Mouse (Mus musculus) layer of hippocampus, adult 8-10 months (tissue): Measurements from ENCODE around the gene Fgd4. TPM values are rescaled to one million over a fixed set of nuclear protein-coding genes. Genes with fewer than 3 reads are reported as not detected.
A peak's percentile ranks its signal among the peaks of the same experiment; 100 is the strongest.

Experiments used
- DNase-seq, 2 experiments: peaks; one replicate each; pipeline ENCODE4 v3.0.0; 2022; ENCODE audit warnings: low spot score in 2 of 2
- total RNA-seq, 4 experiments: library from RNA; stranded (reverse); gene quantifications; 2 replicates each; pipeline ENCODE4 v1.2.4; 2022

The Fgd4 gene
- 10 to 100 TPM; 40.3 to 50.2 (median 46.9) TPM for total RNA-seq

- no peak for DNase-seq
These were observed at the start of gene Fgd4 for GRCm38 (mm10) chr16:16600461-16600860. Fgd4 (minus strand) TSS chr16:16600549.

DNA sequence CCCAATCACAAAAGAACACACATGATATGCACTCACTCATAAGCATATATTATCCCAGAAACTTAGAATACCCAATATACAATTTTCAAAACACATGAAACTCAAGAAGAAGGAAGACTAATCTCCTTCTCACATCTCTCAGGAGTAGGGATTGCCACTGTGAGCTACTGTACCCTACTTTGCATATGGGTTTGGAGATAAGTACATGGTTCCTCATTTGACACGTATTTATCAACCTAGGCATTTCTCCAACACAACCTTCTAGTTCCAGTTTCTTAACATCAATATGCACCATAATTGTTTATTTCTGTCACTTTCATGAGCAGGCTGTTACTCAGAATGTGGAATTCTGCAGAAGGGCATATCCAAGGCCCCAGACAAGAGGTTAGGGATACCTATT is 44.8 kb upstream of the Fgd4 start:
- no peak for DNase-seq

DNA sequence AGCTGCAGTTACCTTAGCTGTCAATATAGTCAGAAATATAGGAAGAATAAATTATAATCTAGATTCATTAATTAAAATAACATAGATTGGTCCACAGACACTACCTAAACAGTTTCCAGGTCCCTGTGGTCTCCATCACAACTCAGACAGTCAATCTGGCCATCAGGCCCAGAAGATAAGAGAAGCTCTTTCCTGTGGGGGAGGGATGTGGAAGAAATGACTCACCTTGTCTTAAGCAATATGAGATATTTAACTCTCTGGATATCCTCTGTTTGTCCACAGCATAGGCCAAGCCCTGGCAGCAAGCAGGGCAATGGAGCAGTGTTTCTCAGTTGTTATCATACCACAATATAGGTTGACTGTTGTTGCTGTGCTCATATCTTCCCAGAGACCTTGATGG is 33.4 kb upstream of the Fgd4 start:
- DNase-seq, result no peak

DNA sequence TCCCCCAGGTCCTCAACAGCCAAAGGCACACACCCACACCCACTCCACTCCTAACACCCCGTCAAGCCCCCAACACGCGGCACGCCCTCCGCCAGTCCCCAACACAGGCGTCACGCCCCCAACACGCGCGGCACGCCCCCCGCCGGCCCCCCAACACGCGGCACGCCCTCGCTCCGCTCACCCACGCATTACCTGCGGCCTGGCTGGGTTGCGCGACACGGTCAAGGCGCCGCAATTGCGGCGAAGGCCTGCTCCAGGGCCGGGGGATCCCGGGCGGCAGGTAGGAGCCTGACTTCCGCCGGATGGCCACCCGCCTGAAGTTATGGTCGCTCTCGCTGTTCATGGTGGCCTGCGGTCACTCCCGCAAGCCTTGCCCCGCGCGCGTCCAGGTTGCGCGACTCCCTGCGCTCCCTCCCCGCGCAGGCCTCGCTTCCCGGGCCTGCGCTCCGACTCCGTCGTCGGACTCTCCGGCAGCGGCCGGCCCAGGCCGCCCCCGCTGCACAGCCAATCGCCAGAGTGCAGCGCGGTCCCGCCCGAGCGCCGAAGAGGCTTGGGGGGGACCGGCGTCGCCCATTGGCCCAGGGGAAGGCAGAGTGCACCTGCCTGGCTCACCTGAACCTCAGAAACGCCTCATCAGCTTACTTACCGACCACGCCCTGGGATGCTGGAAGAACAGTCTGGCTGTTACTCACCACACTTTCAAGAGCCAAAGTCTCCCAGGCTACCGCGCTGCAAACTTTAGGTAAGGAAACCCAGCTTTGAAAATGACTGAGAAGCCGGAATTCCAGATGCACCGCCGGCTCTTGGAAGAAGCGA is 555 bp downstream of the Fgd4 start:
- peak in 1 of 2 experiments; percentile 9 for DNase-seq

DNA sequence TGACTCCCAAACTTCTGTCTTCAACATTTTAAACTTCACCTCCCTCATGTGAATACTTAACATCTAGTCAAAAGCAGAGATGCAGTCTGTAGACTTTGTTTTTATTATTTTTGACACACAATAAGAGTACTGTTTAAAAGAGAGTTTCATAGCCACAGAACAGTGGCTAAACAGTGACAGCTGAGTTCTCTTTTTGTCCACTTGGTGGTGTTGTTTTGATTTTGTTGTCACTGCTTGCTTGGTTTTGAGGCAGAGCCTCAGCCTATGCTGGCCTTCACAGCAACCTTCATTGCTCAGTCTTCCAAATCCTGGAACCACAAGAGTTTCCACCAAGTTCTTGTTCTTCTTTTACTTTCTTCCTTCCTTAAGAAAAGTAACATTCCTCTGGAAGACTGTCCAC is 3.8 kb downstream of the Fgd4 start:
- no peak for DNase-seq

- DNase-seq, result no peak
These were observed 7.7 kb downstream of the Fgd4 start for GRCm38 (mm10) chr16:16592622-16593021.

GRCm38 (mm10) chr16:16584409-16585032 is 15.8 kb downstream of the Fgd4 start:
- peak; percentile 30 to 66 for DNase-seq

DNA sequence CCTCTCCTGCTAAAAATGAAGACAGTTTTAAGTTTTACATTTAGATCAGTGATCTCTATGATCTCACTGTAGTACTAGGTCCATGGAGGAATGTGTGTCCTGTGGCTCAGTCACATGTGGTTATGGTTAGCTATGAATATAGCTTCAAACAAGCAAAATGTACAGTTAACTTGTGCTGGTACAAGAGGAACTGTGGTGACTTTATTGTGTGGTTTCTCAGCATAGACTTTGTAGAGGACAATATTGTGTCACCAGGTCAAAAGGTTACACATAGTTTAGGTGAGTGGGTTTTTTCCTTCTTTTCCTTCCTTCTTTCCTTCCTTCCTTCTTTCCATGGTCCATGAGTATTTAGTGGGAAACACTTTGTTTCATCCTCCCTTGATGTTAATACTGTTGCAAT is 23.8 kb downstream of the Fgd4 start:
- DNase-seq, result no peak

GRCm38 (mm10) chr16:16574508-16574907 is 25.8 kb downstream of the Fgd4 start:
- no peak for DNase-seq

DNA sequence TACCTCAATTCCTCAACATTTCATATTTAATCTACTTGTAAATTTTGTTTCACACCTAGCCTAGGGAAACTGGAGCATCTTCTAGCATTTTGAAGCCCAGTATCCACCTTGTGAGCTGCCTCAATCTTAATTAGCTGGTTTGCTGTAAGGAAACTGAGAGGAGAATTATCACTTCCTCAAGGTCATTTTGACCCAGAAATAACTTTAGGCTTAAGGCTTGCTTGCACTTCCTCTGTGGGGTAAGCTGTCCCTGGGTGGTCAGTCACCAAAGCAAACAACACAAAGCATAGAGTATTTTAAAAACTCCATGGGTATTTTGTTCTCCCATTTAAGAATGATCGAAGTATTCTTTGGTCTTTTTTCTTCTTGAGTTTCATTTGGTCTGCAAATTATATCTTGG is 27.2 kb downstream of the Fgd4 start:
- no peak for DNase-seq

- no peak for DNase-seq
These were observed 29.0 kb downstream of the Fgd4 start for GRCm38 (mm10) chr16:16571356-16571755.

- no peak for DNase-seq
These were observed 33.6 kb downstream of the Fgd4 start for GRCm38 (mm10) chr16:16566786-16567185.

GRCm38 (mm10) chr16:16566215-16566614 is 34.1 kb downstream of the Fgd4 start:
- no peak for DNase-seq

DNA sequence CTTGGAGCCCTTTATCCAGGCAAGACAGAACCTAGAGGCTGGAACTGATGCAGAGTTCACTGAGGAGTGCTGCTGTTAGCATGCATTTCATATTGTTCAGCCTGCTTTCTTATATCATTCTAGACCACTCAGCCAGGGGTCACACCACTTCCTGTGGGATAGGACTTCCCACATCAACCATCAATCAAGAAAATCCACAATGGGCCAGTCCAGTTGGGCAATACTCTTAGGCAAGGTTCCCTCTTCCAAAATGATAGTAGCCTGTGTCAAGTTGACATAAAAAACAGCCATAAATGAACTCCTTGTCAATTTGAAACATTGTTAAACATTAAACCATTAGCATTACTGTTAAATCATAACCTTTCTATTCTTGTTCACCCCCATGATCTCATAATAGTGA is 34.6 kb downstream of the Fgd4 start:
- no peak for DNase-seq

- DNase-seq, result no peak
These were observed 39.6 kb downstream of the Fgd4 start for GRCm38 (mm10) chr16:16560718-16561117.

DNA sequence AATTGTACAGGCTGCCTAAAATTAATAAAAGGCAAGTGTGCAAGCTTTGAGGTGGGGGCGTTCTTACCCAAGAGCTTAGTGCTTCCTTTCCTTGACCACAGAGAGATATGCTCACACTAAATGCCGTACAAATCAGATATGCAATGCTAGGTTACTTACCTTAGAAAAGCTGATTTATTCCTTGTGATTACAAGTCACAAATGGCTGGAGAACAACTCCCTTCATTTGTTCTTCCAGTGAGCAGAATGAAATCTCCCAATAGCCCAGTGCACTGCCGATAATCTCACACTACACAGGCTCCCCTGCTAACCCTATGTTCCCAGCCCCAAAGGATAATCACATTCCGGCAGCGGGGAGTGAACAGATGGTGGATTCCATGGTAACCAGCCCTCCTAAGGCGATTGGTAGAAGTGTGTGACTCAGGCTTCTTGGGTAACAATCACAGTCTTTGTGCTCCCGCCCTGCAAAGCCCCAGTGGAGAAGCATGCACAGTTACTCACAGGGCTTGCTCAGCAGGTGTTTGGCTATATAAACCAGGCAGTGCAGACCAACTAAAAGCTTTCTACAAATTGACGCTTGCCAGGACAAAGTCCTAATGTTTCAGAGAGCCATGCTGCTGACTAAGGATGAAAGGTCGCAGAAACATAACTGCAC is 40.3 kb downstream of the Fgd4 start:
- peak; percentile 91 to 92 for DNase-seq

DNA sequence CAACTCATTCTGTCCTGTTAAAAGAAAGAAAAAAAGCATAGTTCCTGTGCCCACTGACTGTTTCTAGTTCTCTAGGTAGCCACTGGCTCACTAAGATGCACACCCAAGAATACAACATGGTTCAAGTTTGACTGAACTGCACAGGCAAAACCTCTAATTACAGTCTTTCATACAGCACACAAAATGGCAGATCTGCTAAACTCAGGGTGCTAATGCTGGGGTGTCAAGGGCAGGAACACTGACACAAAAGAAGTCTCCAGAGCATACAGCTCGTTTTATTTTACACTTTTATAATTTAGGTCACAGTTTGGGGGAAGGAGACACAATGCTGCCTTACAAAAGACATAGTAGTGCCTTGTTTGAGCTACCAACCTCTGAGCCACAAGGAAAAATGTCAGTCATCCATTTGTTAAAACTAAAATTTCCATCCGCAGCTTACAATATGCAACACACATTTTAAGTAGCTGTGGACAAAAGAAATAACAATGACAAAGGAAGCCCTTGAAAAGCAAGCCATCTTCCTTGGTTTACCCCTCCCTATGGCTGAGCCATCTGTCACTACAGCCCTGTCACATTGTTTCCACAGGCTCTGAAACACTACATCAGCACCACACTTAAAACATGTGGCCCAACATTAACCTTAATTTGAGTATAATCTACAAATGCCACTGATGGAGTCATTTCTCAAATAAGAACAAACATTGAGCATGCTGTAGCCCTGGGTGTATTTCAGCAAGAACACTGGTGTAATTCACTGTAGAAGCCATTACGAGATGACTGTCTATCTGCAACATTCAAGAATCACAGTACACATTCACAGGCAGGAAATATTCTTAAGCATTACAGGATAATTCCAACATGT is 41.1 kb downstream of the Fgd4 start:
- peak in 1 of 2 experiments; percentile 28 for DNase-seq

GRCm38 (mm10) chr16:16557738-16558137 is 42.6 kb downstream of the Fgd4 start:
- no peak for DNase-seq

DNA sequence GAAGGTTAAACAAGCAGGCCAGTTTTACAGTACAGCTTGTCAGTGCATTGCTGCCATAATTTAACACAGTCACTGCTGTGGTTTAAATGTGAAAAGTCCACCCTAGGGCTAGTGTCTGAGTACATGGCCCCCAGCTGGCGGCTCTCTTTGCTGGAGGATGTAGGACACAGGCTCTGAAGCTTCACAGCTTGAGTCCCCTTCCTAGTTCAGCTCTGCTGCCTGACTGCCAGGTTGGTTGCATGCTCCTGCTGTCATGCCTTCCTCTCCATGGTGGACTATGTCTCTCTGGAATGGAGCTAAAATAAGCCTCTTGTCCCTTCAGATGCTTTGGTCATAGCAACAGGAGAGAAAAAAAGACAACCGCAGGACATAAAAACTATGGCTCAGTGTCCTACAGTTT is 46.3 kb downstream of the Fgd4 start:
- no peak for DNase-seq

DNA sequence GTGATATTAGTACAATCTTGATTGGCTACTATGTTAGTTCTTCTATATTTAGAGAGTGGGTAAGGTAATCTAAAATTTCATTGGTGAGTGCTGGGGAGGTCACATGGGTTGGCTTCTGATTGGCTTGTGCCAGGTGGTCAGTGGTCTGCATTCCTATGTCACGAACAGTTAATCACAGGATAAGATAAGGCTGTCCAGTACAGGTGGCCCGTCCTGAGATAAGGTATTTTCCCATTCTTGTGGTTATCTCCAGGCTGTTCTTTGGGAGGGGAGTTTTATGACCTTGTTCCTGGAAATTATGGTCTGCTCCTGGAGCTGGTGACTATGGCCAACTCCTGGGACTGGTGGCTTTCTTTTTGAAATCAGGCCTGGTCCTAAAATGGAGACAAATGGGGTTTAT is 48.2 kb downstream of the Fgd4 start:
- DNase-seq, result no peak

DNA sequence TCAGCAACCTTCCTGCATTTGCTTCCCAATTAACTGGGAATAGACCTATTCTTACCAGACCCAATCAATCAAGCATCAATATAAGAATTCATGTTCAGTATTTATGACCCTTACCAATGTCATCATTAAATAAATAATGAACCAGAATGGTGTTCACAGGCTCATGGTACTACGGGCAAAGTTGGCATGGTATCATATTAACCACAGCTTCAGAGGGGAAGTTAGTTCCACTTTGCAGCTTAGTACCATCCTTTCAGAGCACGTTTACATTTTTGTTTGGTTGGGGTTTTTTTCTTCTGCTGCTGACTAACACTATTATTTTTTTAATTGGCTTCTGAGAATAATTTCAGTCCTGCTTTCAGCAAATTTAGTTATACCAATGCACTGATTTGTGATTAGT is 51.2 kb downstream of the Fgd4 start:
- DNase-seq, result no peak

- DNase-seq, result no peak
These were observed 53.7 kb downstream of the Fgd4 start for GRCm38 (mm10) chr16:16546657-16547056.
